Mouse (Mus musculus): ENCODE measurements around the gene Agbl2. TPM values are rescaled to one million over a fixed set of nuclear protein-coding genes. Genes with fewer than 3 reads are reported as not detected.

Agbl2 gene
- polyA plus RNA-seq, 2 experiments from 2014 or later, result not detected

GRCm38 (mm10) chr2:90871180-90871961 is 88.8 kb downstream of the Agbl2 start:
- no peak for ATAC-seq

- no peak for ATAC-seq
Measured at GRCm38 (mm10) chr2:90874025-90874424, 91.5 kb downstream of the Agbl2 start.

GRCm38 (mm10) chr2:90875239-90875638 is 92.7 kb downstream of the Agbl2 start:
- no peak for ATAC-seq

GRCm38 (mm10) chr2:90877584-90878259 is 95.2 kb downstream of the Agbl2 start:
- ATAC-seq, result no peak

- no peak for ATAC-seq
Measured at GRCm38 (mm10) chr2:90879419-90879818, 96.9 kb downstream of the Agbl2 start.

GRCm38 (mm10) chr2:90880144-90880785 is 97.7 kb downstream of the Agbl2 start:
- no peak for ATAC-seq

GRCm38 (mm10) chr2:90881824-90882223 is 99.3 kb downstream of the Agbl2 start:
- no peak for ATAC-seq

Other genes starting within 250 kb of the Agbl2 start
- 1 to 10 TPM; 5.2 to 7.0 TPM for gene Ptprj, start 202.1 kb upstream of the Agbl2 start, polyA plus RNA-seq (2017; shearing (Covaris generic))
- gene Nup160, start 105.5 kb upstream of the Agbl2 start, polyA plus RNA-seq (2017; shearing (Covaris generic)), result 10 to 100 TPM; 22.5 to 34.3 TPM
- 100 to 1,000 TPM; 107 to 114 TPM for gene Fnbp4, start 37.4 kb upstream of the Agbl2 start, polyA plus RNA-seq (2017; shearing (Covaris generic))
- 100 to 1,000 TPM; 101 to 104 TPM for gene Mtch2, start 64.4 kb downstream of the Agbl2 start, polyA plus RNA-seq (2017; shearing (Covaris generic))
- under 1 TPM; 0.82 to 0.83 TPM for gene C1qtnf4, start 103.1 kb downstream of the Agbl2 start, polyA plus RNA-seq (2017; shearing (Covaris generic))
- gene Kbtbd4, start 122.0 kb downstream of the Agbl2 start, polyA plus RNA-seq (2017; shearing (Covaris generic)), result 10 to 100 TPM; 40.3 to 50.4 TPM
- gene Ndufs3, start 122.1 kb downstream of the Agbl2 start, polyA plus RNA-seq (2017; shearing (Covaris generic)), result 100 to 1,000 TPM; 103 to 127 TPM
- 10 to 100 TPM; 52.7 to 54.9 TPM for gene Celf1, start 157.7 kb downstream of the Agbl2 start, polyA plus RNA-seq (2017; shearing (Covaris generic))

Data from CD4-positive, CD25-positive, alpha-beta regulatory T cell, adult 4 months (primary cell).